Mouse (Mus musculus) cerebellum, adult 2 months (tissue): ENCODE measurements at regions not wholly inside any gene's neighbourhood (a gene's known extent, or its start where the extent isn't known, plus 50 kb on each side); places are given as distances from the start of the nearest gene placed in this dataset.
"Not testable (repeated sequence)": the region's sequence is repeated elsewhere in the genome, so short reads cannot be mapped to it uniquely, and the experiment has no call there.

Experiments
- DNase-seq, 2 experiments: peaks; one replicate each; pipeline ENCODE4 v3.0.0; 2021
- H3K27ac ChIP-seq: fragments of 200-500 bp; 2 replicates; pipeline ENCODE4 v1.5.1; 2012; ENCODE audit warnings: low read length, control low read depth, inconsistent platforms; ENCODE audit not compliant: insufficient read depth
- H3K27me3 ChIP-seq: fragments of 200-500 bp; 2 replicates; pipeline ENCODE4 v1.6.1; 2012; ENCODE audit warnings: inconsistent platforms, mild to moderate bottlenecking, low read length, moderate library complexity; ENCODE audit not compliant: control insufficient read depth, insufficient read depth
- H3K4me1 ChIP-seq: fragments of 200-500 bp; 2 replicates; pipeline ENCODE4 v1.6.1; 2011; ENCODE audit warnings: low read length; ENCODE audit not compliant: control insufficient read depth, insufficient read depth
- H3K4me3 ChIP-seq: fragments of 200-500 bp; replicated peaks from 2 replicates; pipeline ENCODE3; 2011; ENCODE audit warnings: mild to moderate bottlenecking, low read depth, low read length, control low read depth; ENCODE audit not compliant: insufficient read depth
- CTCF ChIP-seq: fragments of 200-500 bp; IDR thresholded peaks from 2 replicates; pipeline ENCODE4 v1.5.1; 2011; ENCODE audit warnings: low read depth, mild to moderate bottlenecking, control low read depth, low read length, moderate library complexity, borderline replicate concordance; ENCODE audit not compliant: insufficient read depth
- POLR2A ChIP-seq: fragments of 200-500 bp; IDR thresholded peaks from 2 replicates; pipeline ENCODE4 v1.6.1; 2011; ENCODE audit warnings: low read length, control low read depth, borderline replicate concordance; ENCODE audit not compliant: insufficient read depth
- WGBS: fragments of 180-500 bp; shearing (Covaris S2); methylation state at CpG from one replicate; pipeline ENCODE4 v1.1.7; 2018; 5-methylcytosine and 5-hydroxymethylcytosine counted together

DNA sequence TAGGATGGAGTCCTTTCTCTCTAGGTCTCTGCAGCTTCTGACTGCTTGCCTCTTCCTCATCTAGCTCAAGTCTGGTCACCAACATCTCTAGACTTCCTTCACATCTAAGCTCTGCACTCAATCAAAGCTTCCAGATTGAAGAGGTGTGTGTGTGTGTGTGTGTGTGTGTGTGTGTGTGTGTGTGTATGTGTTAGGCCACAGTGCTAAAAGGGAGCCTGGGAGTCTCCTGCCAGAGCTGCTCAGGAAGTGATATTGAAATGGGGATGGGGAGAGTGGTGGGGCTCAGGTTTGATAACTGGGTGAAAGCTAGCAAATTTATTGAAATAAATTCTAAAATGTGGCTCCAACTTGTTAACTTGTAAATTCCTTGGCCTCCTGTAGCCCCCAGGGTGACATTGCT is 73.3 kb downstream of the Gm31371 start:
- H3K27me3 ChIP-seq, H3K4me3 ChIP-seq, DNase-seq, H3K4me1 ChIP-seq, H3K27ac ChIP-seq: not testable (repeated sequence)

DNA sequence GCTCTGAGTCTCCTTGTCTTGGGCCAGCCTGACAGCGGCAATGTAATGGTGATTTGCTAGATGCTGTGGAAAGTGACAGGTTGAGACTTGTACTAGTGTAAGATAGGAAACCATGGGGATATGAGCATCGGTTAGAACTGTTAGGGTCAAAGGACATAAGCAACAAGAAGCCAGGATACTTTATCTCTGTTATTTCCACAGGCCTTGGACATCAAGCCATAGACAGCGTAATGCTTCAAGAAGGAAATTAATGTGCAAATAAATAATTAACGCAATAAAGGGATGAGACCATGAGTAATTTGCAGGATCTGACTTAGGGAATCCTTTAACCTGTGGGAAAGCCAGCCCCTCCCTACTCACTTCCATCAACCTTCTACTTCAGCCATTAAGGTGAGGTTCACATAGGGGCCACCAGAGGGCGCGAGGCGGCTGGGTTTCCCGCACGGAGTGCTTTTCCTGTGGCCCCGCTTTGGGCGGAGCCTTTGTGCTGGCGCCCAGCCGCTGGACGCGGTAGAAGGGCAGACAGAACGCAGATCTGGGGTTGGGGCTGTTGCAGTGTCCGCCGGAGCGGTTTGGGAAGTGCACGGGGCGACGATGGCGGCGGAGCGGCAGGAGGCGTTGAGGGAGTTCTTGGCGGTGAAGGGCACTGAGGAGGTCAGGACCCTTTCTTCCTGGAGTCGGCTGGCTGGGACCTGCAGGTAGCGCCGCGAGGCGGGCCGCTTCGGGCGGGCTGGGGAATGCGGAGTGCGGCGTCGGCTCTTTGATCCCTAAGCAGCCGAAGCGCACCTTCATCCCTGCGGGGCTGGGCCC is 76.5 kb downstream of the Gm31371 start:
- WGBS = 13% methylated on average over 41 of the region's 42 CpGs
- peak overlapping the region; percentile 61 for H3K4me3 ChIP-seq
- H3K27me3 ChIP-seq = no peaks in the 10 kb centered on the region
- peak; percentile 47 to 58 for DNase-seq
- no peak overlapping the region for H3K27ac ChIP-seq
- TF ChIP-seq CTCF (peak; percentile 49), POLR2A (no peak)
- no peaks in the 10 kb centered on the region for H3K4me1 ChIP-seq

- DNase-seq = peak in 1 of 2 experiments; percentile 7
- 25% methylated on average over 26 of the region's 26 CpGs for WGBS
- H3K27ac ChIP-seq, H3K27me3 ChIP-seq, H3K4me1 ChIP-seq: not testable (repeated sequence)
- peak overlapping the region; percentile 61 for H3K4me3 ChIP-seq
Measured at GRCm38 (mm10) chr8:19980346-19980726, 77.1 kb downstream of the Gm31371 start.

DNA sequence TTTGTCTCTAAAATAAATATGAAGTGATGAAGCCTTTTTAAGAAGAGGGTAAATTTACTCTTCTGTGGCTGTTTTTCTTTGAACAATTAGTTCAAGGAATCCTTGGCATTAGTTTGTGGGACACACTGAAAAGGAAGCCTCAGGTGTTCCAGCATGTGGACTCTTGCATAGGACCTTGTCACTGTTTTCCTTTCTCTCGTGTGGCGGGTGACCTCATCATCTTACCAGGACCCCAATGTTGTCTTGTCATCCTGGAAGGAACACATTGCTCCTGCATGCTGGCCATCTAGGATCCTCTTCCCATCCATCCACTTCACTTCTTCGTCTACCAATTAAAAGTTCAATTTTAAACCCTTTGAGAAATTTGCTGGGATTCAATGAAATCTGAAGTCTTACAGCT is 104.9 kb downstream of the Gm31371 start:
- H3K27ac ChIP-seq, H3K27me3 ChIP-seq, H3K4me1 ChIP-seq, H3K4me3 ChIP-seq: not testable (repeated sequence)
- WGBS = 82% methylated on average over 3 of the region's 3 CpGs
- peak in 1 of 2 experiments; percentile 19 for DNase-seq

DNA sequence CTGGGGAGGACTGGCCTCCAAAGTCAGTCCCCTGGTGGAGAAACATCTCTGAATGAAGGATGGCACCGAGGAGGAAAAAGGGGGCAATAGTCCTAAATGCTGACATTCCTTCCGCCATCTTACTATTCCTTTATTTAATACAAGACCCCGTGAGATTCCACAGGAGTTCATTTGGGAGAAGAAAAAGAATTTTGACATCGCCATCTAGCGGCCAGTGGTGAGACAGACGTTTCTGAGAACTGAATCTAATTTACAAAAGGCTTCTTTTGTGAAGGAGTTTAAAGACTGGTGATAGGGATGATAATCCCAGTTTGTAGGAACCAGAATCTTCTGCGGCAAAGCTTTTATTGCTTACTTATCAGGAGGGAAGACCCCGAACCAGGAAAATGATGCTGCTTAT is 107.8 kb downstream of the Gm31371 start:
- 65% methylated on average over 8 of the region's 8 CpGs for WGBS
- not testable (repeated sequence) for H3K27ac ChIP-seq, H3K4me3 ChIP-seq, H3K27me3 ChIP-seq, H3K4me1 ChIP-seq, DNase-seq

DNA sequence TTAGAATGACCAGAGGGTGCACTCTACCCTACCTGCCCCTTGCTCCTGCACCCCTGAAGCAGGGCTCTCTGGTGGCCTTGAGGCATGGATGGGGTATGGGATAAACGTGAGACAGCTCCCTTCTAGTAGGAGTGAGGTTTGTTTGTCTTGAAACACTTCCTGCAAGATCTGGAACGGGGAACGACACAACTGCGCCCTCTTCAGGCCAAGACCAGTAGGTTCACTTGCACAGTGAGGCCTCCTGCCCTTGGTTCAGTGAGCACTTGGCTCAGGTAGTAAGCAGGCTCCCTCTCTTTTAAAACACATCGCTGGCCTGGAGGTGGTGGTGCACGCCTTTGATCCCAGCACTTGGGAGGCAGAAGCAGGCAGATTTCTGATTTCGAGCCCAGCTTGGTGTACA is 110.1 kb downstream of the Gm31371 start:
- H3K4me1 ChIP-seq, H3K27me3 ChIP-seq, H3K4me3 ChIP-seq, H3K27ac ChIP-seq: not testable (repeated sequence)
- DNase-seq = peak in 1 of 2 experiments; percentile 14
- 0 out of 2 replicates have a peak, but pooled peaks have one; percentile 18 for TF ChIP-seq CTCF
- WGBS = 73% methylated on average over 7 of the region's 7 CpGs

DNA sequence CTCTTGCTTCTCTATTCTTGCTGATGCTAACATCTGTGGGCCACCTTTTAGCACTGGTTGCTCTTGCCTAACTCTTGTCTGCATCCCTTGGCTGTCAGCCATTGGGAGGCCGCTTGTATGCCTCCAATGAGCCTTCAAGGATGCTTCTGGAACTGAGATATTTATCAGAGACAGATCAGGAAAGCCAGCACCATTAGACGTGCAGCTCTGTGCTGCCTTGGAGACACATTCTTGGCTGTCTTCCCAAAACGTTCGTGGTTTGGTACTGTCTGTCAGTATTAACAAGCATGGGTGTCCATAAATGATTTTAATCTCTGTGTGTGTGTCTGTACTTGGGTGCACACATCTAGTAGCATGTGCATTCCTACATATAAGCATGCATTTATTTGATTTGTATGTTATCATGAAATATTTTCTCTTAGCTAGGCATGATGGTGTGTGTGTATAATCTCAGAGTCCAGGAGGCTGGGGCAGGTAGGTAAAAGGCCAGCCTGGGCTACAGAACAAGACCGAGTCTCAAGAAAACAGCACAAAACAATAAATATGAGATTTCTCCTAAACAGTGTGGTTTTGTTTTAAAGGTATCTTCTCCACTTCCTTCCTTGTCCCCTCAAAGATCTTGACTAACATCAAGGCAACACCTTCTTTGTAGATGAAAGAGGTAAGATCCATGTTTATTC is 111.4 kb downstream of the Gm31371 start:
- H3K4me3 ChIP-seq, H3K4me1 ChIP-seq, H3K27me3 ChIP-seq, H3K27ac ChIP-seq, DNase-seq: not testable (repeated sequence)
- 30% methylated on average over 5 of the region's 5 CpGs for WGBS

DNA sequence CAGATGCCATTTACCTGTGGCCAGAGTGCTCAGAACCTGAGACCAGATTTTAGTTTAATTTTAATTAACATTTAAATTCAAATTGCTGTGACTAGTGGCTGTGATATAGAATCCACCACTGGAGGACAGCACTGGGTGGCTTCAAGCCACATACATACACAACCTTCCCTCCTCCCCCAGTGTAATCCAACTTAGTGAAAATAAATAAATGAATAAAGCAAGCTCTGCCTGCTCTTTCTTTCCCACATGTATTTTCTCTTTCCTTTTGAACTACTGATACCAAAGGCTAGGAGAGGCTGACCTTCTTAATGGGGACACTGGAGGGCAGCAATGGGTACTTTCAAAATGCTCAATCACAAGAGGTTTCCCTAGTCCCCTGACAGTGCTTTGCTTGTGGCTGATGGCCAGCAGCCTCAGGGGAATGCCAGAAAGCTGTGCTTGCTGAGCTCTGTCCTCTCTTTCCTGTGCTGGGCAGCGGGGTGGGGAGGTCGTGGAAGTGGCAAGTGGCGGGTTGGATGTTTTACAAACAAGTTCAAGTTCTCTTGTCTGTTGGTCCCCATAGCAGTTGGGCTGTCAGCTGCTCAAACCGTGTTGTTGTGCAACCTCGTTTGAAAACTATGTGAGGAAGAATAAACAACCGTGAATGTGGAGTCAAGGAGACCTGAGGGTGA is 112.4 kb downstream of the Gm31371 start:
- 69% methylated on average over 6 of the region's 6 CpGs for WGBS
- not testable (repeated sequence) for H3K27me3 ChIP-seq, H3K4me3 ChIP-seq, H3K27ac ChIP-seq, DNase-seq, H3K4me1 ChIP-seq

DNA sequence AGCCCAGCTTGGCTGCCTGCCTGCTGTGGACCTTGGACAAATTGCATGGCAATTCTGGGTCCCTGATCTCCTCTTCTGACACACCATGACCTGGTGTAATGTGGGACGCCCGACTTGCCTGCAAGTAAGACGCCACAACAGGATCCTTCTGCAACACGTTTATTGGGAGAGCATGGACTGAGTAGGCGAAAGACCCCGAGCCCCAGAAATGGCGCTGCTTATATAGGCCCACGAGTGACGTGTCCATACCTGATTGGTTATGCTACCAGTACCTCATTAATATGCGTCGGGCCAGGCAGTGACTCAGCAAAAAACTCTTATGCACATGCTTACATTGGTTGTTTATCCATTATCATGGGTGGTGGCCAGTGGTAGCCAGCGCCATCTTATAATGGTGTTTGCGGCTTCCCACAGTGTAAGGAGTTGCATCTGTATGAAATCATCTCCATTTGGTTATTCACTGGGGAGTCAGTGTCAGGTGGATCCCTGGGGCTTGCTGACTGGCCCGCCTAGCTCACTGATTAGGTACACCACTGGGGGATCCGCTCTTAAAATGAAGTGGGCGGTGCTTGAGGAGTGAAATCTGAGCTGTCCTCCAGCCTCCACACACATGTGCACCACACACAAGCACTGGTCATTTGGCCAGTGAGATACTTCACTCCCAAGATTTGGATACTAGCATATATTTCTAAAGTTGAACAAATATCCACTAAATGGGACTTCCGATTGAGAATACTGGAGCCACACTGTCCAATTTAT is 113.1 kb downstream of the Gm31371 start:
- not testable (repeated sequence) for H3K4me3 ChIP-seq, H3K4me1 ChIP-seq, H3K27me3 ChIP-seq, H3K27ac ChIP-seq
- peak; percentile 23 to 44 for DNase-seq
- WGBS = 87% methylated on average over 17 of the region's 17 CpGs

GRCm38 (mm10) chr8:20025521-20025920 is 122.3 kb downstream of the Gm31371 start:
- DNase-seq, H3K4me1 ChIP-seq, H3K27ac ChIP-seq, H3K4me3 ChIP-seq, H3K27me3 ChIP-seq: not testable (repeated sequence)
- WGBS = 65% methylated on average over 1 of the region's 2 CpGs

DNA sequence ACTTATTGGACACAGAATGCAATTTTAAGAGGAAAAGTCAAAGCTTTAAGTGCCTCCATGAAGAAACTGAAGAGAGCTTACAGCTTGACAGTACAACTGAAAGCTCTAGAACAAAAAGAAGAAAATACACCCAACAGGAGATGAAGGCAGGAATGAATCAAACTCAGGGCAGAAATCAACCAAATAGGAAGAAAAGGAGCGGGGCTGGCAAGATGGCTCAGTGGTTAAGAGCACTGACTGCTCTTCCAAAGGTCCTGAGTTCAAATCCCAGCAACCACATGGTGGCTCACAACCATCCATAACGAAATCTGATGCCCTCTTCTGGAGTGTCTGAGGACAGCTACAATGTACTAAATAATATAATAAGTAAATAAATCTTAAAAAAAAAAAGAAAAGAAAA is 124.8 kb downstream of the Gm31371 start:
- not testable (repeated sequence) for H3K4me1 ChIP-seq, H3K27me3 ChIP-seq, H3K27ac ChIP-seq, H3K4me3 ChIP-seq, DNase-seq
- 48% methylated on average over 2 of the region's 2 CpGs for WGBS

DNA sequence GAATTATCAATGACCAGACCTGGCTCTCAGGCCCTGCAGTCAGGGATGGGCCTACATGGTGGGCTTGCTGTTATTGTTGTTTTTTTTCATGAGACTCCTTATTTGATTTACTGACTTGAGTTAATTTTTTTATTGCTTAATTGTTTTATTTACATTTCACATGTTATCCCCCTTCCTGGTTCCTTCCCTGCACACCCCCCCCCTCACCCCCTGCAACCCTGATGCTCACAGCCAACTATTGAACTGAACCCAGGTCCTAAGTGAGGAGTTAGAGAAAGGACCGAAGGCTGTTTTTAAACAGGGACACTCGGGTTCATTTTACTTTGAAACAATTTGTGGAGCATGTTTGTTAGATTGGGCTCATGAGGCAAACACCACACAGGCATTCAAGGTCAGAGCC is 126.9 kb downstream of the Gm31371 start:
- 82% methylated on average over 2 of the region's 2 CpGs for WGBS
- H3K4me1 ChIP-seq, H3K27me3 ChIP-seq, DNase-seq, H3K27ac ChIP-seq, H3K4me3 ChIP-seq: not testable (repeated sequence)
